Mouse (Mus musculus) cortical plate, adult 2 months (tissue): ENCODE measurements around the gene Arhgef3.

Experiments
- CTCF ChIP-seq: fragments of 200-500 bp; IDR thresholded peaks from 2 replicates; pipeline ENCODE4 v1.5.1; 2011; ENCODE audit warnings: mild to moderate bottlenecking, control low read depth, low read length; ENCODE audit not compliant: insufficient read depth; ENCODE audit errors: extremely low read depth
- POLR2A ChIP-seq: fragments of 200-500 bp; IDR thresholded peaks from 2 replicates; pipeline ENCODE4 v1.6.1; 2011; ENCODE audit warnings: mild to moderate bottlenecking, low read length, control low read depth; ENCODE audit not compliant: insufficient read depth; ENCODE audit errors: extremely low read depth

DNA sequence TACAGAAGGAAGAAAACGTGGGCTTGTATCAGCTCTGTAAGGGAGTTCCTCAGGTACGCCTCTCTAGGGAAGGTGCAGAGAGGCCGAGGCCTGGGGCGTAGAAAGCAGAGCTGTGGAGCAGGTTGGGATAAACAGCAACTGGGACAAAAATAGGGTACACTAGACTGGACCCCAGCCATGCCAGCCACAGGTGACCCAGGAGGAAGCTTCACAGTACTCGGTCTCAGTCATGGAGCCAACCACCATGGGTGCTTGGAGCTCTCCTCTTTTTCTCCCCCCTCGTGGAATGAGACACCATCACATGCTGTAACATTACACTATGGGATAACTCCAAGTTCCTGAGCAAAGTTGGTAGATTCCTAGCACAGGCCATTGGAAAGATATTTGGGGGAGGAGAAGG lies 201.0 kb downstream of the Arhgef3 start:
- TF ChIP-seq CTCF = no peak
- TF ChIP-seq POLR2A = no peak
